Mouse (Mus musculus): ENCODE results near the gene Phlpp1. TPM values are rescaled to one million over a fixed set of nuclear protein-coding genes. Genes with fewer than 3 reads are reported as not detected.

Phlpp1 gene
- polyA plus RNA-seq, 1 experiment from 2014 or later = 4.4 TPM

- H3K4me3 ChIP-seq = no peak overlapping the region
- no peak overlapping the region for H3K27ac ChIP-seq (ENCODE audit: poor library complexity, severe bottlenecking)
- WGBS = 90% methylated on average over 1 of the region's 1 CpGs
- no peak overlapping the region for H3K9ac ChIP-seq
- H3K4me1 ChIP-seq (replicated peaks) = peaks cover 23% of the 10 kb centered on the region
- no peak for ATAC-seq (ENCODE audit: insufficient number of reproducible peaks, low FRiP score)
- H3K36me3 ChIP-seq = peaks cover 5% of the 10 kb centered on the region; the same call in 1 of the 2 replicates
- no peak overlapping the region for H3K4me2 ChIP-seq
- H3K9me3 ChIP-seq (replicated peaks) = no peaks in the 10 kb centered on the region
- no peaks in the 10 kb centered on the region for H3K27me3 ChIP-seq (replicated peaks)
Measured at GRCm38 (mm10) chr1:106243371-106243770, 71.8 kb downstream of the Phlpp1 start.

GRCm38 (mm10) chr1:106244245-106244644, 72.7 kb downstream of the Phlpp1 start:
- Histone ChIP-seq H3K27ac (ENCODE audit: poor library complexity, severe bottlenecking) (no peak overlapping the region), H3K27me3 (replicated peaks) (no peaks in the 10 kb centered on the region), H3K4me3 (no peak overlapping the region), H3K9me3 (replicated peaks) (no peaks in the 10 kb centered on the region), H3K36me3 (peaks cover 5% of the 10 kb centered on the region; the same call in 1 of the 2 replicates), H3K4me2 (no peak overlapping the region), H3K4me1 (replicated peaks) (peaks cover 23% of the 10 kb centered on the region), H3K9ac (no peak overlapping the region)
- 90% methylated on average over 3 of the region's 3 CpGs for WGBS
- no peak for ATAC-seq (ENCODE audit: insufficient number of reproducible peaks, low FRiP score)

GRCm38 (mm10) chr1:106254047-106254446, 82.5 kb downstream of the Phlpp1 start:
- Histone ChIP-seq H3K4me3 (no peak overlapping the region), H3K4me1 (replicated peaks) (no peaks in the 10 kb centered on the region), H3K9ac (no peak overlapping the region), H3K9me3 (replicated peaks) (no peaks in the 10 kb centered on the region), H3K27me3 (replicated peaks) (no peaks in the 10 kb centered on the region), H3K4me2 (no peak overlapping the region), H3K36me3 (no peaks in the 10 kb centered on the region), H3K27ac (ENCODE audit: poor library complexity, severe bottlenecking) (no peak overlapping the region)
- 85% methylated on average over 1 of the region's 1 CpGs for WGBS
- no peak for ATAC-seq (ENCODE audit: insufficient number of reproducible peaks, low FRiP score)

GRCm38 (mm10) chr1:106257176-106257575, 85.6 kb downstream of the Phlpp1 start:
- Histone ChIP-seq H3K4me2 (no peak overlapping the region), H3K9me3 (replicated peaks) (no peaks in the 10 kb centered on the region), H3K4me3 (no peak overlapping the region), H3K27ac (ENCODE audit: poor library complexity, severe bottlenecking) (no peak overlapping the region), H3K36me3 (no peaks in the 10 kb centered on the region), H3K9ac (no peak overlapping the region), H3K27me3 (replicated peaks) (no peaks in the 10 kb centered on the region), H3K4me1 (replicated peaks) (peaks cover 9% of the 10 kb centered on the region; the same call in 1 of the 2 replicates)
- WGBS = 78% methylated on average over 1 of the region's 1 CpGs
- ATAC-seq (ENCODE audit: insufficient number of reproducible peaks, low FRiP score) = no peak

- Histone ChIP-seq H3K4me2 (no peak overlapping the region), H3K36me3 (no peaks in the 10 kb centered on the region), H3K4me3 (no peak overlapping the region), H3K9ac (no peak overlapping the region), H3K4me1 (replicated peaks) (peaks cover 21% of the 10 kb centered on the region), H3K27ac (ENCODE audit: poor library complexity, severe bottlenecking) (no peak overlapping the region), H3K9me3 (replicated peaks) (no peaks in the 10 kb centered on the region), H3K27me3 (replicated peaks) (no peaks in the 10 kb centered on the region)
- ATAC-seq (ENCODE audit: insufficient number of reproducible peaks, low FRiP score) = no peak
- WGBS = 86% methylated on average over 6 of the region's 6 CpGs
Measured at GRCm38 (mm10) chr1:106268028-106268799, 96.7 kb downstream of the Phlpp1 start.

- no peak for ATAC-seq (ENCODE audit: insufficient number of reproducible peaks, low FRiP score)
- no peak overlapping the region for H3K27ac ChIP-seq (ENCODE audit: poor library complexity, severe bottlenecking)
- no peak overlapping the region for H3K4me3 ChIP-seq
- H3K4me2 ChIP-seq = no peak overlapping the region
- no peaks in the 10 kb centered on the region for H3K27me3 ChIP-seq (replicated peaks)
- H3K36me3 ChIP-seq = no peaks in the 10 kb centered on the region
- H3K4me1 ChIP-seq (replicated peaks) = peaks cover 30% of the 10 kb centered on the region
- no peaks in the 10 kb centered on the region for H3K9me3 ChIP-seq (replicated peaks)
- no peak overlapping the region for H3K9ac ChIP-seq
- WGBS = 57% methylated on average over 4 of the region's 4 CpGs
Measured at GRCm38 (mm10) chr1:106269337-106269736, 97.8 kb downstream of the Phlpp1 start.

- no peaks in the 10 kb centered on the region for H3K9me3 ChIP-seq (replicated peaks)
- peaks cover 35% of the 10 kb centered on the region for H3K4me1 ChIP-seq (replicated peaks)
- H3K9ac ChIP-seq = no peak overlapping the region
- H3K27me3 ChIP-seq (replicated peaks) = no peaks in the 10 kb centered on the region
- H3K4me2 ChIP-seq = no peak overlapping the region
- H3K27ac ChIP-seq (ENCODE audit: poor library complexity, severe bottlenecking) = no peak overlapping the region
- ATAC-seq (ENCODE audit: insufficient number of reproducible peaks, low FRiP score) = no peak
- WGBS = 74% methylated on average over 2 of the region's 2 CpGs
- H3K36me3 ChIP-seq = no peaks in the 10 kb centered on the region
- no peak overlapping the region for H3K4me3 ChIP-seq
Measured at GRCm38 (mm10) chr1:106272916-106273315, 101.4 kb downstream of the Phlpp1 start.

- Histone ChIP-seq H3K4me3 (no peak overlapping the region), H3K36me3 (no peaks in the 10 kb centered on the region), H3K4me1 (replicated peaks) (peaks cover 38% of the 10 kb centered on the region), H3K9ac (no peak overlapping the region), H3K4me2 (no peak overlapping the region), H3K27me3 (replicated peaks) (no peaks in the 10 kb centered on the region), H3K27ac (ENCODE audit: poor library complexity, severe bottlenecking) (no peak overlapping the region), H3K9me3 (replicated peaks) (no peaks in the 10 kb centered on the region)
- WGBS = 88% methylated on average over 6 of the region's 6 CpGs
- no peak for ATAC-seq (ENCODE audit: insufficient number of reproducible peaks, low FRiP score)
Measured at GRCm38 (mm10) chr1:106273801-106274200, 102.2 kb downstream of the Phlpp1 start.

GRCm38 (mm10) chr1:106274561-106275001, 103.0 kb downstream of the Phlpp1 start:
- WGBS = 57% methylated on average over 10 of the region's 10 CpGs
- Histone ChIP-seq H3K9ac (no peak overlapping the region), H3K27me3 (replicated peaks) (no peaks in the 10 kb centered on the region), H3K4me1 (replicated peaks) (peaks cover 41% of the 10 kb centered on the region), H3K4me2 (no peak overlapping the region), H3K36me3 (no peaks in the 10 kb centered on the region), H3K27ac (ENCODE audit: poor library complexity, severe bottlenecking) (no peak overlapping the region), H3K9me3 (replicated peaks) (no peaks in the 10 kb centered on the region), H3K4me3 (no peak overlapping the region)
- no peak for ATAC-seq (ENCODE audit: insufficient number of reproducible peaks, low FRiP score)

GRCm38 (mm10) chr1:106275142-106275541, 103.6 kb downstream of the Phlpp1 start:
- Histone ChIP-seq H3K27ac (ENCODE audit: poor library complexity, severe bottlenecking) (no peak overlapping the region), H3K4me1 (replicated peaks) (peaks cover 46% of the 10 kb centered on the region), H3K4me2 (no peak overlapping the region), H3K9ac (no peak overlapping the region), H3K9me3 (replicated peaks) (no peaks in the 10 kb centered on the region), H3K27me3 (replicated peaks) (no peaks in the 10 kb centered on the region), H3K4me3 (no peak overlapping the region), H3K36me3 (no peaks in the 10 kb centered on the region)
- WGBS = 91% methylated on average over 4 of the region's 4 CpGs
- no peak for ATAC-seq (ENCODE audit: insufficient number of reproducible peaks, low FRiP score)

- Histone ChIP-seq H3K36me3 (no peaks in the 10 kb centered on the region), H3K9ac (no peak overlapping the region), H3K4me1 (replicated peaks) (peaks cover 52% of the 10 kb centered on the region), H3K4me3 (no peak overlapping the region), H3K9me3 (replicated peaks) (no peaks in the 10 kb centered on the region), H3K27me3 (replicated peaks) (no peaks in the 10 kb centered on the region), H3K27ac (ENCODE audit: poor library complexity, severe bottlenecking) (no peak overlapping the region), H3K4me2 (no peak overlapping the region)
- 77% methylated on average over 7 of the region's 7 CpGs for WGBS
- no peak for ATAC-seq (ENCODE audit: insufficient number of reproducible peaks, low FRiP score)
Measured at GRCm38 (mm10) chr1:106275731-106276130, 104.2 kb downstream of the Phlpp1 start.

GRCm38 (mm10) chr1:106276824-106277223, 105.3 kb downstream of the Phlpp1 start:
- peaks cover 49% of the 10 kb centered on the region for H3K4me1 ChIP-seq (replicated peaks)
- H3K27me3 ChIP-seq (replicated peaks) = no peaks in the 10 kb centered on the region
- 73% methylated on average over 1 of the region's 1 CpGs for WGBS
- no peak overlapping the region for H3K4me2 ChIP-seq
- H3K36me3 ChIP-seq = no peaks in the 10 kb centered on the region
- H3K4me3 ChIP-seq = no peak overlapping the region
- no peak overlapping the region for H3K9ac ChIP-seq
- ATAC-seq (ENCODE audit: insufficient number of reproducible peaks, low FRiP score) = no peak
- H3K27ac ChIP-seq (ENCODE audit: poor library complexity, severe bottlenecking) = no peak overlapping the region
- no peaks in the 10 kb centered on the region for H3K9me3 ChIP-seq (replicated peaks)

All from heart, embryonic 12.5 days (tissue).